Comparison of ENCODE assay signal across 19 mouse cellular contexts in genomic region chr16:91403784-91404183, GRCm38 (mm10). TPM values are rescaled to one million over a fixed set of nuclear protein-coding genes. Genes with fewer than 3 reads are reported as not detected.
"Had no signal": no experiment of that assay in that cellular context is flagged by ENCODE, and none has a peak within 500 bp of the region (broad histone marks: within the 10 kb centered on the region; RNA-seq: fewer than 3 reads in every experiment).

No protein-coding gene starts in this region.

- DNase-seq: cerebellum, adult 2 months; cerebellum, adult 8-10 months; cerebellum, adult 9-10 months; cerebellum, adult 9-11 months; cerebellum, postnatal 36 days; embryo, embryonic 11 days; forebrain, postnatal 0 days; gastrocnemius, adult 2 months; gastrocnemius, postnatal 10 days; gastrocnemius, postnatal 14 days; gastrocnemius, postnatal 25 days; gastrocnemius, postnatal 36 days; heart, adult 18-20 months; heart, adult 2 months had no signal

RNA-seq across cellular contexts. Expression of gene Gm21970, which starts 12.3 kb away (rescaled TPM):
- total RNA-seq: common myeloid progenitor, adult 5-6 weeks; forebrain, postnatal 0 days; gastrocnemius, adult 18-20 months; gastrocnemius, postnatal 10 days; gastrocnemius, postnatal 14 days; gastrocnemius, postnatal 25 days; gastrocnemius, postnatal 36 days; gastrocnemius, postnatal 4 days; granulocyte monocyte progenitor cell, adult 5-6 weeks; heart, adult 18-20 months; heart, adult 2 months; heart, adult 8-10 months had no signal
